Mouse (Mus musculus) myocyte (in vitro differentiated cells): ENCODE measurements at regions not wholly inside any gene's neighbourhood (a gene's known extent, or its start where the extent isn't known, plus 50 kb on each side); places are given as distances from the start of the nearest gene placed in this dataset.

Source experiments
- CEBPB ChIP-seq: IDR thresholded peaks from 2 replicates; pipeline ENCODE4 v1.6.1; 2011; ENCODE audit warnings: mild to moderate bottlenecking, moderate library complexity; ENCODE audit not compliant: poor library complexity, insufficient read depth, severe bottlenecking
- E2F4 ChIP-seq: IDR thresholded peaks from one replicate; pipeline ENCODE4 v1.6.1; 2011; ENCODE audit warnings: mild to moderate bottlenecking, control low read depth, moderate library complexity; ENCODE audit not compliant: insufficient read depth
- MYOG ChIP-seq, 3 experiments: IDR thresholded peaks; one replicate each; pipeline ENCODE4 v1.6.1; 2011; ENCODE audit warnings: control low read depth in 2 of 3, low read depth in 2 of 3, mild to moderate bottlenecking in 2 of 3; ENCODE audit not compliant: insufficient read length in 2 of 3, control insufficient read depth in 1 of 3, insufficient read depth in 1 of 3
- POLR2A ChIP-seq: IDR thresholded peaks from one replicate; pipeline ENCODE4 v1.6.1; 2011; ENCODE audit warnings: low read depth, mild to moderate bottlenecking, control low read depth, moderate library complexity; ENCODE audit not compliant: insufficient read length
- POLR2AphosphoS2 ChIP-seq: IDR thresholded peaks from one replicate; pipeline ENCODE4 v1.6.1; 2011; ENCODE audit warnings: low read depth, control low read depth; ENCODE audit not compliant: insufficient read length
- SRF ChIP-seq: IDR thresholded peaks from one replicate; pipeline ENCODE4 v1.6.1; 2011; ENCODE audit warnings: low read depth; ENCODE audit not compliant: control insufficient read depth, insufficient read length
- USF1 ChIP-seq: IDR thresholded peaks from one replicate; pipeline ENCODE4 v1.6.1; 2011; ENCODE audit warnings: low read depth, mild to moderate bottlenecking, control low read depth, moderate library complexity

GRCm38 (mm10) chr17:45176340-45176739 lies 257.2 kb downstream of the Cdc5l start:
- TF ChIP-seq POLR2A (no peak), E2F4 (no peak), USF1 (no peak), MYOG (IDR thresholded peaks at IDR 0.05; ENCODE audit: control insufficient read depth in 1 of 3, insufficient read depth in 1 of 3, insufficient read length in 2 of 3, low read depth in 2 of 3) (no peak), POLR2AphosphoS2 (no peak), CEBPB (no peak), SRF (no peak)
